31 mouse cellular contexts compared by ENCODE assay signal in genomic region chr4:82155642-82156320, GRCm38 (mm10).
A peak's percentile ranks its signal among the peaks of the same experiment; 100 is the strongest.
DNase-seq lines count a peak whose midpoint lies in the region; ATAC-seq lines count a peak whose summit lies in the region.
"Had no signal": no experiment of that assay in that cellular context is flagged by ENCODE, and none has a peak within 500 bp of the region (broad histone marks: within the 10 kb centered on the region; RNA-seq: fewer than 3 reads in every experiment).

No protein-coding gene starts in this region.

- no peak overlapping the region for H3K27ac ChIP-seq in embryonic facial prominence, embryonic 14.5 days (replicated peaks; ENCODE audit: low read depth, low read length)
- peak overlapping the region; percentile 43; the same call in 1 of the 2 replicates for H3K27ac ChIP-seq in limb, embryonic 12.5 days
- H3K27ac ChIP-seq: layer of hippocampus, adult 2 months; liver, embryonic 13.5 days; macrophage; midbrain, embryonic 13.5 days; stomach, embryonic 15.5 days had no signal

- intact Hi-C loops in heart, postnatal 36 days (cut with DNase I): no loop called here

- H3K27me3 ChIP-seq in embryonic facial prominence, embryonic 14.5 days (replicated peaks; ENCODE audit: control insufficient read depth, insufficient read depth, low read length): no peaks in the 10 kb centered on the region
- H3K27me3 ChIP-seq in limb, embryonic 12.5 days: no peaks in the 10 kb centered on the region
- H3K27me3 ChIP-seq: CH12.LX; heart, embryonic 12.5 days; liver, embryonic 13.5 days; midbrain, embryonic 13.5 days; stomach, embryonic 15.5 days had no signal

- no peaks in the 10 kb centered on the region for H3K36me3 ChIP-seq in embryonic facial prominence, embryonic 14.5 days (ENCODE audit: control insufficient read depth, insufficient read depth, low read length)
- H3K36me3 ChIP-seq in limb, embryonic 12.5 days: no peaks in the 10 kb centered on the region
- H3K36me3 ChIP-seq: heart, embryonic 12.5 days; liver, embryonic 13.5 days; midbrain, embryonic 13.5 days; stomach, embryonic 15.5 days had no signal

- 0 out of 2 replicates have a peak overlapping the region, but pooled peaks have one; percentile 19 for H3K9ac ChIP-seq in embryonic facial prominence, embryonic 14.5 days (ENCODE audit: low read depth, low read length)
- no peak overlapping the region for H3K9ac ChIP-seq in limb, embryonic 12.5 days (replicated peaks)
- H3K9ac ChIP-seq: forebrain, postnatal 0 days; heart, embryonic 12.5 days; liver, embryonic 13.5 days; midbrain, embryonic 13.5 days; stomach, embryonic 15.5 days had no signal

- WGBS in embryonic facial prominence, embryonic 14.5 days: 20% methylated on average over 7 of the region's 7 CpGs
- 12% methylated on average over 7 of the region's 7 CpGs for WGBS in limb, embryonic 12.5 days

- no peak overlapping the region for H3K4me3 ChIP-seq in embryonic facial prominence, embryonic 14.5 days (ENCODE audit: low read depth, low read length)
- no peak overlapping the region for H3K4me3 ChIP-seq in limb, embryonic 12.5 days (replicated peaks)
- H3K4me3 ChIP-seq: erythroblast, embryonic 14.5 days; heart, embryonic 12.5 days; layer of hippocampus, adult 2 months; liver, embryonic 13.5 days; midbrain, embryonic 13.5 days; stomach, embryonic 15.5 days had no signal

- H3K4me1 ChIP-seq in embryonic facial prominence, embryonic 14.5 days (ENCODE audit: control insufficient read depth, insufficient read depth, low read length): peaks cover 16% of the 10 kb centered on the region
- H3K4me1 ChIP-seq in limb, embryonic 12.5 days (replicated peaks): peaks cover 36% of the 10 kb centered on the region
- H3K4me1 ChIP-seq: liver, embryonic 13.5 days; midbrain, embryonic 13.5 days; stomach, embryonic 15.5 days had no signal

- H3K9me3 ChIP-seq in embryonic facial prominence, embryonic 14.5 days (ENCODE audit: control insufficient read depth, low read length): no peaks in the 10 kb centered on the region
- no peaks in the 10 kb centered on the region for H3K9me3 ChIP-seq in limb, embryonic 12.5 days
- H3K9me3 ChIP-seq: heart, embryonic 12.5 days; liver, embryonic 13.5 days; midbrain, embryonic 13.5 days; stomach, embryonic 15.5 days had no signal

- peak; percentile 94 for DNase-seq in heart, adult 11 months
- no peak for DNase-seq in heart, postnatal 36 days
- DNase-seq in embryo, embryonic 11 days: peak; percentile 30
- DNase-seq in embryonic facial prominence, embryonic 14.5 days (ENCODE audit: low spot score): peak; percentile 70
- DNase-seq in natural killer cell, adult 2 months (ENCODE audit: low spot score in 2 of 2): no peak
- no peak for DNase-seq in right cerebral cortex, postnatal 4 days
- DNase-seq in layer of hippocampus, adult 18-20 months (ENCODE audit: low spot score in 2 of 2): no peak
- DNase-seq: adrenal gland, adult 8-10 months; cerebellum, adult 8-10 months; cerebellum, postnatal 25 days; forebrain, postnatal 0 days; gastrocnemius, postnatal 25 days; kidney, adult 9 months; kidney, postnatal 25 days; liver, embryonic 13.5 days; lung, adult 2 months; lung, postnatal 10 days; retina, postnatal 1 day; right cerebral cortex, postnatal 14 days; thymus, postnatal 14 days had no signal

- no peak overlapping the region for H3K4me2 ChIP-seq in embryonic facial prominence, embryonic 14.5 days (ENCODE audit: low read depth, low read length)
- H3K4me2 ChIP-seq in limb, embryonic 12.5 days: no peak overlapping the region
- H3K4me2 ChIP-seq: heart, embryonic 12.5 days; liver, embryonic 13.5 days; midbrain, embryonic 13.5 days; stomach, embryonic 15.5 days had no signal

- peak; percentile 78 for ATAC-seq in embryonic facial prominence, embryonic 14.5 days (ENCODE audit: low read depth)
- peak; percentile 68; the same call in 1 of the 2 replicates for ATAC-seq in limb, embryonic 12.5 days (ENCODE audit: insufficient number of reproducible peaks, insufficient read depth, low FRiP score, low TSS enrichment, low read depth)
- ATAC-seq: activated CD4-positive, CD25-positive, alpha-beta regulatory T cell, adult 4 months; forebrain, postnatal 0 days; hindbrain, embryonic 16.5 days; intestine, embryonic 16.5 days; midbrain, embryonic 13.5 days had no signal

Comparison
In these comparisons a context has a peak if more than half of its experiments do, and no peak if none do; other contexts are left out.
1. DNase-seq: peak in heart, adult 11 months (single experiment), embryo, embryonic 11 days (single experiment) and embryonic facial prominence, embryonic 14.5 days (single experiment); none in heart, postnatal 36 days (0 of 2), natural killer cell, adult 2 months (0 of 2), right cerebral cortex, postnatal 4 days (single experiment) and layer of hippocampus, adult 18-20 months (0 of 2).